Mouse (Mus musculus) lung, adult 18-20 months (tissue): Measurements from ENCODE around the gene Rraga.
A peak's percentile ranks its signal among the peaks of the same experiment; 100 is the strongest.

Experiments used
- DNase-seq, 2 experiments: peaks; one replicate each; pipeline ENCODE4 v3.0.0; 2022; ENCODE audit warnings: mixed read lengths in 2 of 2

Gene Rraga

GRCm38 (mm10) chr4:86575283-86575983, at the start of gene Rraga:
Rraga (plus strand) TSS chr4:86575668.
- peak; percentile 95 to 97 for DNase-seq

GRCm38 (mm10) chr4:86527162-86528136, 48.0 kb upstream of the Rraga start:
- DNase-seq = no peak

GRCm38 (mm10) chr4:86529161-86529560, 46.3 kb upstream of the Rraga start:
- no peak for DNase-seq

- DNase-seq = no peak
Measured at GRCm38 (mm10) chr4:86533406-86534090, 41.9 kb upstream of the Rraga start.

GRCm38 (mm10) chr4:86534091-86534481, 41.4 kb upstream of the Rraga start:
- DNase-seq = no peak

- peak in 1 of 2 experiments; percentile 32 for DNase-seq
Measured at GRCm38 (mm10) chr4:86537972-86538371, 37.5 kb upstream of the Rraga start.

- no peak for DNase-seq
Measured at GRCm38 (mm10) chr4:86538936-86539335, 36.5 kb upstream of the Rraga start.

- no peak for DNase-seq
Measured at GRCm38 (mm10) chr4:86541573-86541972, 33.9 kb upstream of the Rraga start.

- DNase-seq = no peak
Measured at GRCm38 (mm10) chr4:86543999-86544398, 31.5 kb upstream of the Rraga start.

- DNase-seq = no peak
Measured at GRCm38 (mm10) chr4:86545615-86546014, 29.9 kb upstream of the Rraga start.

GRCm38 (mm10) chr4:86548332-86548731, 27.1 kb upstream of the Rraga start:
- DNase-seq = peak in 1 of 2 experiments; percentile 10

- DNase-seq = no peak
Measured at GRCm38 (mm10) chr4:86555035-86555707, 20.3 kb upstream of the Rraga start.

- DNase-seq = no peak
Measured at GRCm38 (mm10) chr4:86557371-86557770, 18.1 kb upstream of the Rraga start.

- no peak for DNase-seq
Measured at GRCm38 (mm10) chr4:86558228-86558627, 17.2 kb upstream of the Rraga start, which contains the start of gene Saxo1. Saxo1 (minus strand) TSS chr4:86558328.

- no peak for DNase-seq
Measured at GRCm38 (mm10) chr4:86559006-86559405, 16.5 kb upstream of the Rraga start.

- DNase-seq = no peak
Measured at GRCm38 (mm10) chr4:86561061-86561460, 14.4 kb upstream of the Rraga start.

GRCm38 (mm10) chr4:86574939-86575282, 557 bp upstream of the Rraga start:
- no peak for DNase-seq

GRCm38 (mm10) chr4:86576120-86576541, 663 bp downstream of the Rraga start:
- DNase-seq = no peak

GRCm38 (mm10) chr4:86576630-86577225, 1.3 kb downstream of the Rraga start:
- no peak for DNase-seq

- no peak for DNase-seq
Measured at GRCm38 (mm10) chr4:86580056-86580455, 4.6 kb downstream of the Rraga start.

- DNase-seq = no peak
Measured at GRCm38 (mm10) chr4:86580591-86580990, 5.1 kb downstream of the Rraga start.

GRCm38 (mm10) chr4:86588236-86588635, 12.8 kb downstream of the Rraga start:
- DNase-seq = no peak
